Mouse (Mus musculus) heart, postnatal 0 days (tissue): Measurements from ENCODE around the gene Micu1.

Experiments
- CTCF ChIP-seq: IDR thresholded peaks from 2 replicates; pipeline ENCODE4 v1.5.1; 2016; ENCODE audit warnings: antibody characterized with exemption, control low read depth, low read depth
- EP300 ChIP-seq: IDR thresholded peaks from 2 replicates; pipeline ENCODE4 v1.6.1; 2016; ENCODE audit warnings: antibody characterized with exemption, low read depth

- TF ChIP-seq CTCF, result no peak
- TF ChIP-seq EP300, result no peak
Measured at GRCm38 (mm10) chr10:59771375-59772048, 69.2 kb downstream of the Micu1 start.
